Mouse (Mus musculus) myocyte (in vitro differentiated cells): ENCODE data around the gene Pakap.

ENCODE experiments used
- CEBPB ChIP-seq: IDR thresholded peaks from 2 replicates; pipeline ENCODE4 v1.6.1; 2011; ENCODE audit warnings: mild to moderate bottlenecking, moderate library complexity; ENCODE audit not compliant: poor library complexity, insufficient read depth, severe bottlenecking
- E2F4 ChIP-seq: IDR thresholded peaks from one replicate; pipeline ENCODE4 v1.6.1; 2011; ENCODE audit warnings: mild to moderate bottlenecking, control low read depth, moderate library complexity; ENCODE audit not compliant: insufficient read depth
- MAX ChIP-seq: IDR thresholded peaks from one replicate; pipeline ENCODE4 v1.6.1; 2011; ENCODE audit warnings: low read depth, mild to moderate bottlenecking, control low read depth
- MYOD1 ChIP-seq, 3 experiments: IDR thresholded peaks; one replicate each; pipeline ENCODE4 v1.6.1; 2011; ENCODE audit warnings: control low read depth in 2 of 3, low read depth in 2 of 3, mild to moderate bottlenecking in 2 of 3, moderate library complexity in 1 of 3; ENCODE audit not compliant: insufficient read length in 2 of 3, control insufficient read depth in 1 of 3
- POLR2A ChIP-seq: IDR thresholded peaks from one replicate; pipeline ENCODE4 v1.6.1; 2011; ENCODE audit warnings: low read depth, mild to moderate bottlenecking, control low read depth, moderate library complexity; ENCODE audit not compliant: insufficient read length
- POLR2AphosphoS2 ChIP-seq: IDR thresholded peaks from one replicate; pipeline ENCODE4 v1.6.1; 2011; ENCODE audit warnings: low read depth, control low read depth; ENCODE audit not compliant: insufficient read length
- TCF12 ChIP-seq: IDR thresholded peaks from one replicate; pipeline ENCODE4 v1.6.1; 2011; ENCODE audit warnings: mild to moderate bottlenecking, control low read depth; ENCODE audit not compliant: poor library complexity, insufficient read depth, severe bottlenecking
- USF1 ChIP-seq: IDR thresholded peaks from one replicate; pipeline ENCODE4 v1.6.1; 2011; ENCODE audit warnings: low read depth, mild to moderate bottlenecking, control low read depth, moderate library complexity

- no peak for TF ChIP-seq POLR2A
- TF ChIP-seq USF1, result no peak
- no peak for TF ChIP-seq CEBPB
- TF ChIP-seq TCF12, result no peak
- TF ChIP-seq POLR2AphosphoS2, result no peak
- TF ChIP-seq MYOD1 (IDR thresholded peaks at IDR 0.05; ENCODE audit: control insufficient read depth in 1 of 3, insufficient read length in 2 of 3, low read depth in 2 of 3), result no peak
- no peak for TF ChIP-seq E2F4
- no peak for TF ChIP-seq MAX
These were observed 327.2 kb downstream of the Pakap start for GRCm38 (mm10) chr4:57895140-57895539.
